Comparison of ENCODE assay signal across 14 mouse cellular contexts in genomic region chr5:112225591-112225990, GRCm38 (mm10). TPM values are rescaled to one million over a fixed set of nuclear protein-coding genes. Genes with fewer than 3 reads are reported as not detected.
DNase-seq lines count a peak whose midpoint lies in the region; ATAC-seq and TF ChIP-seq lines count a peak whose summit lies in the region.
"Had no signal": no experiment of that assay in that cellular context is flagged by ENCODE, and none has a peak within 500 bp of the region (broad histone marks: within the 10 kb centered on the region; RNA-seq: fewer than 3 reads in every experiment).

No protein-coding gene starts in this region.

- peak overlapping the region; percentile 5; the same call in 1 of the 2 replicates for H3K4me3 ChIP-seq in cortical plate, adult 2 months (ENCODE audit: insufficient read depth, low read length)
- H3K4me3 ChIP-seq in embryonic facial prominence, embryonic 12.5 days, result 0 out of 2 replicates have a peak overlapping the region, but pooled peaks have one; percentile 6
- H3K4me3 ChIP-seq in hindbrain, embryonic 12.5 days, result peak overlapping the region; percentile 62
- H3K4me3 ChIP-seq in midbrain, embryonic 14.5 days (replicated peaks; ENCODE audit: low read depth, low read length), result peak overlapping the region; percentile 89
- H3K4me3 ChIP-seq: embryonic facial prominence, embryonic 13.5 days; kidney, embryonic 15.5 days had no signal

- H3K9me3 ChIP-seq in embryonic facial prominence, embryonic 12.5 days, result no peaks in the 10 kb centered on the region
- no peaks in the 10 kb centered on the region for H3K9me3 ChIP-seq in hindbrain, embryonic 12.5 days (replicated peaks)
- no peaks in the 10 kb centered on the region for H3K9me3 ChIP-seq in midbrain, embryonic 14.5 days (ENCODE audit: control insufficient read depth, low read length)
- H3K9me3 ChIP-seq: embryonic facial prominence, embryonic 13.5 days; kidney, embryonic 15.5 days had no signal

- no peak for TF ChIP-seq POLR2A in cortical plate, adult 2 months (IDR thresholded peaks at IDR 0.05; ENCODE audit: extremely low read depth, insufficient read depth, low read length)

- peak overlapping the region; percentile 17; the same call in 1 of the 2 replicates for H3K4me2 ChIP-seq in embryonic facial prominence, embryonic 12.5 days (replicated peaks)
- H3K4me2 ChIP-seq in hindbrain, embryonic 12.5 days (replicated peaks), result peak overlapping the region; percentile 87
- peak overlapping the region; percentile 96 for H3K4me2 ChIP-seq in midbrain, embryonic 14.5 days (ENCODE audit: low read length)
- H3K4me2 ChIP-seq: embryonic facial prominence, embryonic 13.5 days; kidney, embryonic 15.5 days had no signal

- peak; percentile 67 for DNase-seq in midbrain, embryonic 14.5 days
- no peak for DNase-seq in urinary bladder, postnatal 10 days (ENCODE audit: low spot score)
- DNase-seq in gastrocnemius, postnatal 10 days, result no peak
- no peak for DNase-seq in kidney, adult 9 months
- no peak for DNase-seq in frontal cortex, postnatal 25 days (ENCODE audit: low spot score in 2 of 2)
- DNase-seq: cerebellum, adult 11-12 months; heart, postnatal 36 days; lung, adult 2 months; right cerebral cortex, postnatal 4 days had no signal

- WGBS in embryonic facial prominence, embryonic 12.5 days, result 62% methylated on average over 6 of the region's 6 CpGs
- 28% methylated on average over 6 of the region's 6 CpGs for WGBS in hindbrain, embryonic 12.5 days
- 4% methylated on average over 6 of the region's 6 CpGs for WGBS in midbrain, embryonic 14.5 days

- H3K4me1 ChIP-seq in cortical plate, adult 2 months (ENCODE audit: control insufficient read depth, insufficient read depth, low read length), result peaks cover 7% of the 10 kb centered on the region
- peaks cover 11% of the 10 kb centered on the region for H3K4me1 ChIP-seq in embryonic facial prominence, embryonic 12.5 days
- peaks cover 72% of the 10 kb centered on the region for H3K4me1 ChIP-seq in hindbrain, embryonic 12.5 days
- H3K4me1 ChIP-seq in midbrain, embryonic 14.5 days (ENCODE audit: control insufficient read depth, insufficient read depth, low read length), result peaks cover 47% of the 10 kb centered on the region

- peaks cover 50% of the 10 kb centered on the region for H3K27me3 ChIP-seq in embryonic facial prominence, embryonic 12.5 days
- peaks cover 2% of the 10 kb centered on the region; the same call in 1 of the 2 replicates for H3K27me3 ChIP-seq in hindbrain, embryonic 12.5 days
- no peaks in the 10 kb centered on the region for H3K27me3 ChIP-seq in midbrain, embryonic 14.5 days (ENCODE audit: control insufficient read depth, insufficient read depth, low read length)

- no peak for TF ChIP-seq CTCF in cortical plate, adult 2 months (IDR thresholded peaks at IDR 0.05; ENCODE audit: extremely low read depth, insufficient read depth, low read length)

- ATAC-seq in embryonic facial prominence, embryonic 12.5 days (ENCODE audit: insufficient number of reproducible peaks, insufficient read depth, low FRiP score, low TSS enrichment), result no peak
- peak; percentile 26 for ATAC-seq in hindbrain, embryonic 12.5 days (ENCODE audit: low FRiP score)
- ATAC-seq in midbrain, embryonic 14.5 days (ENCODE audit: low FRiP score, low TSS enrichment), result peak; percentile 14; the same call in 1 of the 2 replicates

- H3K9ac ChIP-seq in embryonic facial prominence, embryonic 12.5 days, result no peak overlapping the region
- H3K9ac ChIP-seq in hindbrain, embryonic 12.5 days, result peak overlapping the region; percentile 95
- peak overlapping the region; percentile 99 for H3K9ac ChIP-seq in midbrain, embryonic 14.5 days (replicated peaks; ENCODE audit: low read length)
- H3K9ac ChIP-seq: embryonic facial prominence, embryonic 13.5 days; kidney, embryonic 15.5 days had no signal

- H3K36me3 ChIP-seq in embryonic facial prominence, embryonic 12.5 days, result no peaks in the 10 kb centered on the region
- peaks cover 40% of the 10 kb centered on the region for H3K36me3 ChIP-seq in hindbrain, embryonic 12.5 days
- peaks cover 41% of the 10 kb centered on the region for H3K36me3 ChIP-seq in midbrain, embryonic 14.5 days (ENCODE audit: control insufficient read depth, insufficient read depth, low read length)
- H3K36me3 ChIP-seq: embryonic facial prominence, embryonic 13.5 days; kidney, embryonic 15.5 days had no signal

- no peak overlapping the region for H3K27ac ChIP-seq in cortical plate, adult 2 months (ENCODE audit: insufficient read depth, low read length)
- peak overlapping the region; percentile 4; the same call in 1 of the 2 replicates for H3K27ac ChIP-seq in embryonic facial prominence, embryonic 12.5 days
- peak overlapping the region; percentile 99 for H3K27ac ChIP-seq in hindbrain, embryonic 12.5 days
- peak overlapping the region; percentile 99 for H3K27ac ChIP-seq in midbrain, embryonic 14.5 days (replicated peaks; ENCODE audit: low read depth, low read length)
- H3K27ac ChIP-seq: embryonic facial prominence, embryonic 13.5 days; kidney, embryonic 15.5 days had no signal

RNA-seq across cellular contexts. Expression of gene Cryba4, which starts 26.7 kb away (rescaled TPM):
- polyA plus RNA-seq in cortical plate, adult 2 months (2012; rRNA removed), result 1.7 and 2.2 TPM in 2 replicates
- polyA plus RNA-seq in embryonic facial prominence, embryonic 12.5 days (2016; fragmentation: Nextera tagmentation; extraction: Ambion mirVana), result 11.0 and 20.1 TPM in 2 replicates
- 1.8 and 2.3 TPM in 2 replicates for polyA plus RNA-seq in hindbrain, embryonic 12.5 days (2016; fragmentation: Nextera tagmentation; extraction: Ambion mirVana)
- polyA plus RNA-seq in midbrain, embryonic 14.5 days (2014; fragmentation: Nextera tagmentation; extraction: Ambion mirVana), result 0.93 and 1.2 TPM in 2 replicates
- under 1 TPM; 0.33 to 0.61 TPM for total RNA-seq in gastrocnemius, postnatal 10 days (2021)

RNA-seq across cellular contexts. Expression of gene Crybb1, which starts 30.0 kb away (rescaled TPM):
- polyA plus RNA-seq in cortical plate, adult 2 months (2012; rRNA removed), result 7.5 and 8.2 TPM in 2 replicates
- 46.2 and 95.4 TPM in 2 replicates for polyA plus RNA-seq in embryonic facial prominence, embryonic 12.5 days (2016; fragmentation: Nextera tagmentation; extraction: Ambion mirVana)
- polyA plus RNA-seq in hindbrain, embryonic 12.5 days (2016; fragmentation: Nextera tagmentation; extraction: Ambion mirVana), result 2.0 and 2.3 TPM in 2 replicates
- 1.9 and 3.8 TPM in 2 replicates for polyA plus RNA-seq in midbrain, embryonic 14.5 days (2014; fragmentation: Nextera tagmentation; extraction: Ambion mirVana)
- 1 to 10 TPM; 1.4 to 1.7 TPM for total RNA-seq in gastrocnemius, postnatal 10 days (2021)

RNA-seq across cellular contexts. Expression of gene Tpst2, which starts 50.9 kb away (rescaled TPM):
- polyA plus RNA-seq in cortical plate, adult 2 months (2012; rRNA removed), result 31.4 and 35.4 TPM in 2 replicates
- 33.9 and 36.4 TPM in 2 replicates for polyA plus RNA-seq in embryonic facial prominence, embryonic 12.5 days (2016; fragmentation: Nextera tagmentation; extraction: Ambion mirVana)
- 31.7 and 35.4 TPM in 2 replicates for polyA plus RNA-seq in hindbrain, embryonic 12.5 days (2016; fragmentation: Nextera tagmentation; extraction: Ambion mirVana)
- polyA plus RNA-seq in midbrain, embryonic 14.5 days (2014; fragmentation: Nextera tagmentation; extraction: Ambion mirVana), result 24.7 and 26.4 TPM in 2 replicates
- 10 to 100 TPM; 21.5 to 23.6 TPM for total RNA-seq in gastrocnemius, postnatal 10 days (2021)

Comparison
In these comparisons a context has a peak if more than half of its experiments do, and no peak if none do; other contexts are left out.
1. H3K4me3 ChIP-seq: peak in every context shown above with its lines; median percentile 89 in midbrain, embryonic 14.5 days; 62 in hindbrain, embryonic 12.5 days; 6 in embryonic facial prominence, embryonic 12.5 days; 5 in cortical plate, adult 2 months.
2. H3K4me2 ChIP-seq: peak in every context shown above with its lines; median percentile 96 in midbrain, embryonic 14.5 days; 87 in hindbrain, embryonic 12.5 days; 17 in embryonic facial prominence, embryonic 12.5 days.